Mouse (Mus musculus): Measurements from ENCODE around the gene Sgta. TPM values are rescaled to one million over a fixed set of nuclear protein-coding genes. Genes with fewer than 3 reads are reported as not detected.

The Sgta gene
- total and polyA plus RNA-seq, 3 experiments: 100 to 1,019 (median 152) TPM

DNA sequence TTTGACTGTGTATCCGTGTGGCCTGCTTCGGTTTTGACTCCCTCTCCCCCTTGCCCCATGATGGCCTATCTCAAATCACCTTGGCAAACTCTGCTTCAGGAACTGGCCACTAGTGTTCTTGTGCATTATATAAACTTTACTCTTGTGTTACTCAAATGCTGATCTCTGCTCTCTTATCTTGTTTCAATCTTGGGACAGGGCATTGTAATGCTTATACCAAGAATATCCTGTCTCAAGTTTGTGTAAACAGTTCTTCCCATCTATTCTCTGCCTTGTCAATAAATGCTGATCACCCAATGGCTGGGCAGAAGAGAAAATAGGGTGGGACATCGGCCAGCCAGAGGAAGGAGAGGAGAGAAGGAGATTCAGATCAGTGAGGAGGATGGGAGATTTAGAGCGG, 2.7 kb upstream of the Sgta start:
- Histone ChIP-seq H3K79me2 (ENCODE audit: control insufficient read depth, insufficient read depth, low read length, poor library complexity) (peaks cover 20% of the 10 kb centered on the region), H3K4me1 (ENCODE audit: control insufficient read depth in 1 of 2, insufficient read depth in 2 of 2, low read length in 2 of 2) (peaks cover 3 to 8% of the 10 kb centered on the region in 2 experiments; a peak in 2 of 4 replicates), H3K36me3 (ENCODE audit: control insufficient read depth in 1 of 2, insufficient read depth in 2 of 2, low read length in 2 of 2) (peaks cover 0 to 2% of the 10 kb centered on the region in 2 experiments; a peak in 1 of 4 replicates), H3K27me3 (ENCODE audit: control insufficient read depth in 1 of 2, insufficient read depth in 2 of 2, low read length in 2 of 2) (peaks cover 0 to 2% of the 10 kb centered on the region in 2 experiments; a peak in 2 of 4 replicates), H3K9ac (ENCODE audit: control insufficient read depth, low read depth, low read length, poor library complexity, severe bottlenecking) (no peak overlapping the region), H3K4me3 (ENCODE audit: control insufficient read depth in 1 of 2, insufficient read depth in 1 of 2, low read depth in 2 of 2, low read length in 2 of 2) (no peak overlapping the region), H3K9me3 (replicated peaks; ENCODE audit: insufficient read depth, low read length) (no peaks in the 10 kb centered on the region), H3K27ac (ENCODE audit: control insufficient read depth, low read depth, low read length) (no peak overlapping the region)
- no peak for DNase-seq (ENCODE audit: low read depth, low spot score)
- TF ChIP-seq GABPA (IDR thresholded peaks at IDR 0.05; ENCODE audit: low read depth, low read length): no peak
- no peak for TF ChIP-seq RAD21 (IDR thresholded peaks at IDR 0.05; ENCODE audit: low read depth, low read length)
- no peak for TF ChIP-seq POLR2AphosphoS5 (IDR thresholded peaks at IDR 0.05; ENCODE audit: borderline replicate concordance, low read depth, low read length)
- no peak for TF ChIP-seq CHD2 (IDR thresholded peaks at IDR 0.05; ENCODE audit: low read length)
- TF ChIP-seq JUND (IDR thresholded peaks at IDR 0.05; ENCODE audit: low read depth, low read length): no peak
- no peak for TF ChIP-seq ZNF384 (IDR thresholded peaks at IDR 0.05; ENCODE audit: low read depth, low read length)
- no peak for TF ChIP-seq ZC3H11A (IDR thresholded peaks at IDR 0.05; ENCODE audit: low read depth, low read length)
- no peak for TF ChIP-seq MAX (IDR thresholded peaks at IDR 0.05; ENCODE audit: low read length)
- TF ChIP-seq KAT2A (conservative IDR thresholded peaks at IDR 0.05; ENCODE audit: low read depth, low read length): no peak
- no peak for TF ChIP-seq BHLHE40 (IDR thresholded peaks at IDR 0.05; ENCODE audit: borderline replicate concordance, low read depth, low read length)
- TF ChIP-seq ETS1 (IDR thresholded peaks at IDR 0.05; ENCODE audit: low read depth, low read length): no peak
- no peak for TF ChIP-seq MYB (IDR thresholded peaks at IDR 0.05; ENCODE audit: low read depth, low read length)
- no peak for TF ChIP-seq TBP (IDR thresholded peaks at IDR 0.05; ENCODE audit: low read depth, low read length)
- no peak for TF ChIP-seq CHD1 (IDR thresholded peaks at IDR 0.05; ENCODE audit: low read depth, low read length)
- no peak for TF ChIP-seq HCFC1 (IDR thresholded peaks at IDR 0.05; ENCODE audit: low read depth, low read length)

DNA sequence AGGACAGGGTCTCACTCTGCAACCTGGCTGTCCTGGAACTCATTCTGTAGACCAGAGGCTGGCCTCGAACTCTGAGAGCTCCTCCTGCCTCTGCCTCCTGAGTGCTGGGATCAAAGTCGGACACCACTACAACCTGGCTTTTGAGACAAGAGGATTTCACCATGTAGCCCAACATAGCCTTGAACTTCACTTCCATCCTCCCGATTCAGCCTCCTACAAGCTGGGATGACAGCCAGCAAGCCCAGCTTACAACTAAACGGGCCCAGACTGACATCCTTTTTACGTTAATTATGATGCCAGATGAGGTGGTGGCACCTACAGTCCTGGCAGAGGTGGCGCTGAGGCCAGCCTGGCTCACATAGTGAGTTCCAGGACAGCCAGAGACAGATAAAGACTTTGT, 1.1 kb downstream of the Sgta start:
- peaks cover 0 to 2% of the 10 kb centered on the region in 2 experiments; a peak in 2 of 4 replicates for H3K36me3 ChIP-seq (ENCODE audit: control insufficient read depth in 1 of 2, insufficient read depth in 2 of 2, low read length in 2 of 2)
- H3K79me2 ChIP-seq (ENCODE audit: control insufficient read depth, insufficient read depth, low read length, poor library complexity): peaks cover 45% of the 10 kb centered on the region
- peaks cover 3 to 8% of the 10 kb centered on the region in 2 experiments; a peak in 2 of 4 replicates for H3K4me1 ChIP-seq (ENCODE audit: control insufficient read depth in 1 of 2, insufficient read depth in 2 of 2, low read length in 2 of 2)
- H3K4me3 ChIP-seq (ENCODE audit: control insufficient read depth in 1 of 2, insufficient read depth in 1 of 2, low read depth in 2 of 2, low read length in 2 of 2): peak overlapping the region in 1 of 2 experiments; percentile 79; a peak in 2 of 4 replicates
- H3K27me3 ChIP-seq (ENCODE audit: control insufficient read depth in 1 of 2, insufficient read depth in 2 of 2, low read length in 2 of 2): no peaks in the 10 kb centered on the region
- no peak for DNase-seq (ENCODE audit: low read depth, low spot score)
- no peaks in the 10 kb centered on the region for H3K9me3 ChIP-seq (replicated peaks; ENCODE audit: insufficient read depth, low read length)
- H3K9ac ChIP-seq (ENCODE audit: control insufficient read depth, low read depth, low read length, poor library complexity, severe bottlenecking): no peak overlapping the region
- TF ChIP-seq TCF12 (IDR thresholded peaks at IDR 0.05; ENCODE audit: low read depth, low read length): no peak
- no peak for TF ChIP-seq HCFC1 (IDR thresholded peaks at IDR 0.05; ENCODE audit: low read depth, low read length)
- no peak for TF ChIP-seq SIN3A (IDR thresholded peaks at IDR 0.05; ENCODE audit: low read length)
- no peak for TF ChIP-seq JUND (IDR thresholded peaks at IDR 0.05; ENCODE audit: low read depth, low read length)
- no peak for TF ChIP-seq TBP (IDR thresholded peaks at IDR 0.05; ENCODE audit: low read depth, low read length)
- no peak for TF ChIP-seq CHD1 (IDR thresholded peaks at IDR 0.05; ENCODE audit: low read depth, low read length)
- TF ChIP-seq ZNF384 (IDR thresholded peaks at IDR 0.05; ENCODE audit: low read depth, low read length): no peak
- TF ChIP-seq ZMIZ1 (IDR thresholded peaks at IDR 0.05; ENCODE audit: low read depth, low read length): no peak
- TF ChIP-seq ELF1 (IDR thresholded peaks at IDR 0.05; ENCODE audit: low read depth, low read length): no peak
- TF ChIP-seq MXI1 (IDR thresholded peaks at IDR 0.05; ENCODE audit: low read depth, low read length): no peak
- TF ChIP-seq POLR2AphosphoS5 (IDR thresholded peaks at IDR 0.05; ENCODE audit: borderline replicate concordance, low read depth, low read length): no peak
- TF ChIP-seq GATA1 (IDR thresholded peaks at IDR 0.05; ENCODE audit: low read depth, low read length): no peak
- TF ChIP-seq UBTF (IDR thresholded peaks at IDR 0.05; ENCODE audit: borderline replicate concordance, insufficient read depth, low read depth, low read length): no peak
- no peak for TF ChIP-seq USF2 (IDR thresholded peaks at IDR 0.05; ENCODE audit: borderline replicate concordance in 1 of 2, insufficient read depth in 1 of 2, low read depth in 1 of 2, low read length in 2 of 2)
- no peak for TF ChIP-seq E2F4 (IDR thresholded peaks at IDR 0.05; ENCODE audit: borderline replicate concordance, low read depth, low read length)
- TF ChIP-seq KAT2A (conservative IDR thresholded peaks at IDR 0.05; ENCODE audit: low read depth, low read length): no peak
- no peak for TF ChIP-seq RCOR1 (IDR thresholded peaks at IDR 0.05; ENCODE audit: low read depth, low read length)
- TF ChIP-seq ZC3H11A (IDR thresholded peaks at IDR 0.05; ENCODE audit: low read depth, low read length): no peak
- no peak for TF ChIP-seq ETS1 (IDR thresholded peaks at IDR 0.05; ENCODE audit: low read depth, low read length)
- no peak for TF ChIP-seq MAFK (IDR thresholded peaks at IDR 0.05; ENCODE audit: borderline replicate concordance, low read depth, low read length)
- no peak overlapping the region for H3K27ac ChIP-seq (ENCODE audit: control insufficient read depth, low read depth, low read length)

All from MEL (cell line).